Mouse (Mus musculus) bone marrow macrophage, adult 2 months (primary cell): ENCODE results near the gene Gm20388.

ENCODE experiments used
- CTCF ChIP-seq: IDR thresholded peaks from 2 replicates; pipeline ENCODE4 v1.5.1; 2012; ENCODE audit warnings: low read depth, mild to moderate bottlenecking, low read length, moderate library complexity
- POLR2A ChIP-seq: IDR thresholded peaks from 2 replicates; pipeline ENCODE4 v1.6.1; 2012; ENCODE audit warnings: mild to moderate bottlenecking, low read depth, low read length, borderline replicate concordance

DNA sequence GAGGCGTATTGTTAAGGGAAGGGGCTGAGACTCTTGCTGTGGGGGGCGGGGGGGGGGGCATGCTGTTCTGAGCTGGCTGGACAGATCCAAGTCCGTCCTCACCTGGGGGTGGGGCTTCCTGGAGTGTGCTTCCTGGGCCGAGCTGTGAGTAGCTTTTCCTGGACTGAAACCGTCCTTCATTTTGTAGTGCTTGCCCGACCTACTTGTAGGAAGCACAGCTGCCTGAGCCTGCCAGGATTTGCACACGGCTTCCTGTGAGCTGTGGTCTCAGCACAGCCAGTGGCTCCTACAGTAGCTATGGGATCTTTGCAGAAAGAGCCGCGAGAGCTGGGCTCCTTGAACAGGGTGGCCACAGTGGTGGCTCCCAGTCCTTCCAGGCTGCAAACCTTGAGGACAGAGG is 1683.3 kb downstream of the Gm20388 start:
- TF ChIP-seq CTCF (no peak), POLR2A (no peak)
